8 mouse cellular contexts compared by ENCODE assay signal in the genomic region with DNA sequence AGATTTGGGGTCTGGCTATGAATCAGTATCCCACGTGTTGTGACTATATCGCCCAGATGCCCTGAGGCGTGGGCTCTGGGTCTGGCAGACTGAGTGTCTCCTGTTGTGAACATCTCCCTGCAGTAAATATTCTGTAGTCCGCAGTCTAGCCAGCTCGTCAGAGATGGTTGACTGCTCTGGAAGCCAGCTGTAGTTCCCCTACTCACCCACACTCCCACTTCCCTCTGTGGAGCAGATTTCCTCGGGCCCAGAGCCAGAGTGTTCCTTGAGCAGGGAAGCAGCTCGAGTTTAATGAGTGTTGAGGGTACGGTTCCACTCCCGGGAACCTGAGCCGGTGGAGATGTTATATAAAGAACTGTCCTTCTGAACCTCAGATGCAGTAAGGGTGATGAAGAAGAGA.
DNase-seq lines count a peak whose midpoint lies in the region; ATAC-seq and TF ChIP-seq lines count a peak whose summit lies in the region.
"Had no signal": no experiment of that assay in that cellular context is flagged by ENCODE, and none has a peak within 500 bp of the region (broad histone marks: within the 10 kb centered on the region; RNA-seq: fewer than 3 reads in every experiment).

No protein-coding gene starts in this region.

- no peak overlapping the region for H3K4me2 ChIP-seq in heart, embryonic 12.5 days
- H3K4me2 ChIP-seq: liver, embryonic 13.5 days had no signal

- H3K9me3 ChIP-seq in heart, embryonic 12.5 days (replicated peaks), result no peaks in the 10 kb centered on the region
- H3K9me3 ChIP-seq: liver, embryonic 13.5 days had no signal

- TF ChIP-seq CTCF in layer of hippocampus, adult 2 months (conservative IDR thresholded peaks at IDR 0.05), result peak; percentile 34
- no peak for TF ChIP-seq CTCF in thymus, adult 2 months (IDR thresholded peaks at IDR 0.05; ENCODE audit: borderline replicate concordance, control insufficient read depth, extremely low read depth, insufficient read depth, low read length, poor library complexity)

- H3K4me3 ChIP-seq in layer of hippocampus, adult 2 months, result no peak overlapping the region
- no peak overlapping the region for H3K4me3 ChIP-seq in heart, embryonic 12.5 days
- no peak overlapping the region for H3K4me3 ChIP-seq in thymus, adult 2 months (ENCODE audit: control insufficient read depth, insufficient read depth, low read length)
- H3K4me3 ChIP-seq: liver, embryonic 13.5 days had no signal

- peaks cover 34% of the 10 kb centered on the region for H3K36me3 ChIP-seq in heart, embryonic 12.5 days
- H3K36me3 ChIP-seq in thymus, adult 2 months (ENCODE audit: control insufficient read depth, insufficient read depth, low read length), result no peaks in the 10 kb centered on the region
- H3K36me3 ChIP-seq: liver, embryonic 13.5 days had no signal

- H3K27ac ChIP-seq in layer of hippocampus, adult 2 months, result no peak overlapping the region
- no peak overlapping the region for H3K27ac ChIP-seq in heart, embryonic 12.5 days (ENCODE audit: poor library complexity, severe bottlenecking)
- no peak overlapping the region for H3K27ac ChIP-seq in thymus, adult 2 months (ENCODE audit: control insufficient read depth, insufficient read depth, low read length)
- H3K27ac ChIP-seq: liver, embryonic 13.5 days had no signal

- no peak overlapping the region for H3K9ac ChIP-seq in heart, embryonic 12.5 days
- H3K9ac ChIP-seq: liver, embryonic 13.5 days had no signal

- 71% methylated on average over 10 of the region's 10 CpGs for WGBS in heart, embryonic 12.5 days
- 80% methylated on average over 10 of the region's 10 CpGs for WGBS in thymus, adult 2 months

- DNase-seq in lung, postnatal 14 days, result peak; percentile 6
- no peak for DNase-seq in lung, adult 18-20 months
- peak; percentile 10 for DNase-seq in gastrocnemius, postnatal 25 days
- DNase-seq in layer of hippocampus, adult 2 months (ENCODE audit: low spot score in 2 of 2), result peak; percentile 22 to 44
- peak; percentile 52 to 63 for DNase-seq in right cerebral cortex, postnatal 10 days (ENCODE audit: low spot score in 2 of 2)
- DNase-seq in thymus, adult 2 months, result no peak
- DNase-seq: liver, embryonic 13.5 days had no signal

- H3K27me3 ChIP-seq in heart, embryonic 12.5 days (replicated peaks), result no peaks in the 10 kb centered on the region
- no peaks in the 10 kb centered on the region for H3K27me3 ChIP-seq in thymus, adult 2 months (ENCODE audit: control insufficient read depth, insufficient read depth, low read length)
- H3K27me3 ChIP-seq: liver, embryonic 13.5 days had no signal

- peaks cover 23% of the 10 kb centered on the region for H3K4me1 ChIP-seq in heart, embryonic 12.5 days (replicated peaks)
- H3K4me1 ChIP-seq in thymus, adult 2 months (replicated peaks; ENCODE audit: control insufficient read depth, insufficient read depth, low read length), result no peaks in the 10 kb centered on the region
- H3K4me1 ChIP-seq: liver, embryonic 13.5 days had no signal

- no peak for TF ChIP-seq POLR2A in thymus, adult 2 months (IDR thresholded peaks at IDR 0.05; ENCODE audit: control insufficient read depth, extremely low read depth, insufficient read depth, low read length, poor library complexity)

- ATAC-seq in heart, embryonic 12.5 days (ENCODE audit: insufficient number of reproducible peaks, low FRiP score), result no peak

Comparison
In these comparisons a context has a peak if more than half of its experiments do, and no peak if none do; other contexts are left out.
1. DNase-seq: peak in lung, postnatal 14 days (single experiment), gastrocnemius, postnatal 25 days (single experiment), layer of hippocampus, adult 2 months (2 of 2) and right cerebral cortex, postnatal 10 days (2 of 2); none in lung, adult 18-20 months (0 of 2) and thymus, adult 2 months (single experiment).